Mouse (Mus musculus): ENCODE results near the gene Sltm. TPM values are rescaled to one million over a fixed set of nuclear protein-coding genes. Genes with fewer than 3 reads are reported as not detected.
"Not testable (repeated sequence)": the region's sequence is repeated elsewhere in the genome, so short reads cannot be mapped to it uniquely, and the experiment has no call there.

Gene Sltm
- polyA plus RNA-seq, 1 experiment from 2014 or later: 35.6 TPM

DNA sequence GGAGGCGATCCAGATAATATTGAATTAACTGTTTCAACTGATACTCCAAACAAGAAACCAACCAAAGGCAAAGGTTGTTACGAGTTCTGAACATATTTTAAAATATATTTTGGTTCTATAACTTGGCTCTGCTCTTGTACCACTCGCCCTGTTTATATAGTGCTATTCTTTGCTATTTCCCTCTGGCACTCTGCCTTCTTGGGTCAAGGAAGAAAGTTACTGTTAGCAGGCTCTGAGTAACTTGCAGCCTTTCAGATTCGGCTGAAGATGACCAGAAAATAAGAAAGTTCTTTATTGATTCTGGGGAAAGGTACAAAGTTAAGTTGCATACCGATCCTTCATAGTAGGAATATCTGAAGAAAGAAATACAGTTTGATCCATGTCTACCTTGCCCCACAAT, 1.4 kb downstream of the Sltm start:
- ATAC-seq (replicated peaks; ENCODE audit: extremely low read depth, insufficient read depth, low FRiP score): no peak
- Histone ChIP-seq H3K9ac (ENCODE audit: low read length) (peak overlapping the region; percentile 87), H3K9me3 (replicated peaks; ENCODE audit: control insufficient read depth, low read length) (no peaks in the 10 kb centered on the region), H3K4me3 (ENCODE audit: low read length) (peak overlapping the region; percentile 17), H3K27ac (ENCODE audit: low read length) (no peak overlapping the region), H3K27me3 (ENCODE audit: control insufficient read depth, insufficient read depth, low read length) (no peaks in the 10 kb centered on the region), H3K4me1 (ENCODE audit: control insufficient read depth, insufficient read depth, low read length) (peaks cover 12% of the 10 kb centered on the region), H3K4me2 (ENCODE audit: low read depth, low read length) (peak overlapping the region; percentile 77), H3K36me3 (ENCODE audit: control insufficient read depth, insufficient read depth) (no peaks in the 10 kb centered on the region)
- 58% methylated on average over 5 of the region's 5 CpGs for WGBS

DNA sequence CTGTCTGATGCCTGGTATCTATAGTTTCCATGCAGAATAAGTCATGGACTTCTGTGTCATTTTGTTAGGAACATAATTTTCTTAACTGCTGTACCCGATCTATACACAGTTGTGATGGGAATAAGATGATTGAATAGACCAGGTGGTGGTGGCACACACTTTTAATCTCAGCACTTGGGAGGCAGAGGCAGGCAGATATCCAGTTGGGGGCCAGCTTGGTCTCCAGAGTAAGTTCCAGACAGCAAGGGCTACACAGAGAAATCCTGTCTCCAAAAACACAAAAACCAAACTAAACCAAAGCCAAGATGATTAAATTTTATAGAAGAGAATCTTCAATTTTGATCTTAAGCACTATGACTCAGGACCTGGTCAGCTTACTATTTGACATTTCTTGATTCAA, 2.3 kb downstream of the Sltm start:
- H3K27ac ChIP-seq (ENCODE audit: low read length): no peak overlapping the region
- no peak overlapping the region for H3K4me3 ChIP-seq (ENCODE audit: low read length)
- 61% methylated on average over 1 of the region's 1 CpGs for WGBS
- no peaks in the 10 kb centered on the region for H3K27me3 ChIP-seq (ENCODE audit: control insufficient read depth, insufficient read depth, low read length)
- peaks cover 12% of the 10 kb centered on the region for H3K4me1 ChIP-seq (ENCODE audit: control insufficient read depth, insufficient read depth, low read length)
- H3K4me2 ChIP-seq (ENCODE audit: low read depth, low read length): no peak overlapping the region
- no peaks in the 10 kb centered on the region for H3K9me3 ChIP-seq (replicated peaks; ENCODE audit: control insufficient read depth, low read length)
- no peak overlapping the region for H3K9ac ChIP-seq (ENCODE audit: low read length)
- ATAC-seq (replicated peaks; ENCODE audit: extremely low read depth, insufficient read depth, low FRiP score): no peak
- H3K36me3 ChIP-seq (ENCODE audit: control insufficient read depth, insufficient read depth): no peaks in the 10 kb centered on the region

DNA sequence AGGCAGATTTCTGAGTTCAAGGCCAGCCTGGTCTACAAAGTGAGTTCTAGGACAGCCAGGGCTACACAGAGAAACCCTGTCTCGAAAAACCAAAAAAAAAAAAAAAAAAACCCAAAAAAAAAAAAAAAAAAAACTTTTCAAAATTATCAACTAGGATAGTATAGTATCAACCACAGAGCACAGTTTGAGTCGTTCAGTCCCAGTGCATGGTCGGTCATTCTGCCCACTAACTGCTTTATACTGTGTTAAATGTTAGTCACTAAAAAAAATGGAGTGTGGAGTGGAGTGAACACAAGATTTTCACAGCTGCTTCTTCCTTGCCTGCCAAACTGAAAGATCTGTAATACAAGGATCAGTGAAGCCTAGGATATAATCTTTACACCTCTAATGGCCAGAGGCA, 4.0 kb downstream of the Sltm start:
- not testable (repeated sequence) for H3K9ac ChIP-seq (ENCODE audit: low read length); H3K36me3 ChIP-seq (ENCODE audit: control insufficient read depth, insufficient read depth); H3K9me3 ChIP-seq (replicated peaks; ENCODE audit: control insufficient read depth, low read length); ATAC-seq (replicated peaks; ENCODE audit: extremely low read depth, insufficient read depth, low FRiP score); H3K27ac ChIP-seq (ENCODE audit: low read length); H3K27me3 ChIP-seq (ENCODE audit: control insufficient read depth, insufficient read depth, low read length); H3K4me2 ChIP-seq (ENCODE audit: low read depth, low read length); H3K4me3 ChIP-seq (ENCODE audit: low read length)
- H3K4me1 ChIP-seq (ENCODE audit: control insufficient read depth, insufficient read depth, low read length): peaks cover 11% of the 10 kb centered on the region
- WGBS: 80% methylated on average over 2 of the region's 3 CpGs

DNA sequence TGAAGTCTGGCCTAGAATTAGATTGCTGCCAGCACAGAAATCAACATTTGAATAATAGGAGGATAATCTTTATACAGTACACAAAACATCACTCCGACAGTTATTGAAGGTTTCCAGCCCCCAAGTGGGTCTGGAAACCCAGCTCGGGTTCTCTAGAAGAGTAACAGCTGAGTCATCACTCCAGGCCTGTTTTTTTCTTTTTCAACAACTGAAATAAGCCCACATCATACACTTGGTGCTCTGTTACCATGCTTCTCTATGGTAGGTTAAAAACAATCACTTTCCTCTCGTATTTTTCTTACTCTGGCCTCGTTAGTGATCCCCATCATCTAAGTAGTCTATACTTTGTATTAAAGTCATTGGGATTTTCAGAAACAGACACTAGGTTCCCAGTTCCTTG, 5.8 kb downstream of the Sltm start:
- Histone ChIP-seq H3K27ac (ENCODE audit: low read length) (no peak overlapping the region), H3K27me3 (ENCODE audit: control insufficient read depth, insufficient read depth, low read length) (no peaks in the 10 kb centered on the region), H3K4me3 (ENCODE audit: low read length) (no peak overlapping the region), H3K4me1 (ENCODE audit: control insufficient read depth, insufficient read depth, low read length) (peaks cover 8% of the 10 kb centered on the region), H3K9me3 (replicated peaks; ENCODE audit: control insufficient read depth, low read length) (peaks cover 9% of the 10 kb centered on the region), H3K36me3 (ENCODE audit: control insufficient read depth, insufficient read depth) (peaks cover 10% of the 10 kb centered on the region), H3K9ac (ENCODE audit: low read length) (no peak overlapping the region), H3K4me2 (ENCODE audit: low read depth, low read length) (no peak overlapping the region)
- ATAC-seq (replicated peaks; ENCODE audit: extremely low read depth, insufficient read depth, low FRiP score): no peak
- 76% methylated on average over 4 of the region's 4 CpGs for WGBS

DNA sequence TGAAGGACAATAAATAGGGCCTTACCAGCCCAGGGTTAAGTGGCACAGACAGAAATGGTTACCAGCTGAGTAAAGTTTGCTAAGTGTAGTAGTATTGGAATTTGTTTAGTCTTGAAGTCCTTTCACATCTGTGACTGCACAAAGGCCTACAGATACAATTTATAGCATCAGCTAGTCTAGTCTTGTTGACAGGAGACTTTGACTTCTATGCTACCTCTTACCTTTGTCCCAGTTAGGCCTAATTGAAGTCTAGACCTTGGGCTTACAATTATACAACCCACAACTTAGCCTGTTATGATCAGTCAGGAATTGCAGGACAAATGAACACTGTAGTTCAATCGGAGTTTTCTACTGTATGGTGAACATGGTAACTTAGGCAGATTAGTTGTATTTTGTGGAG, 9.0 kb downstream of the Sltm start:
- Histone ChIP-seq H3K36me3 (ENCODE audit: control insufficient read depth, insufficient read depth) (peaks cover 13% of the 10 kb centered on the region), H3K9me3 (replicated peaks; ENCODE audit: control insufficient read depth, low read length) (peaks cover 12% of the 10 kb centered on the region), H3K4me1 (ENCODE audit: control insufficient read depth, insufficient read depth, low read length) (peaks cover 3% of the 10 kb centered on the region; the same call in 1 of the 2 replicates), H3K4me3 (ENCODE audit: low read length) (no peak overlapping the region), H3K4me2 (ENCODE audit: low read depth, low read length) (no peak overlapping the region), H3K9ac (ENCODE audit: low read length) (no peak overlapping the region), H3K27me3 (ENCODE audit: control insufficient read depth, insufficient read depth, low read length) (no peaks in the 10 kb centered on the region), H3K27ac (ENCODE audit: low read length) (no peak overlapping the region)
- ATAC-seq (replicated peaks; ENCODE audit: extremely low read depth, insufficient read depth, low FRiP score): no peak
- WGBS: 93% methylated on average over 1 of the region's 1 CpGs

DNA sequence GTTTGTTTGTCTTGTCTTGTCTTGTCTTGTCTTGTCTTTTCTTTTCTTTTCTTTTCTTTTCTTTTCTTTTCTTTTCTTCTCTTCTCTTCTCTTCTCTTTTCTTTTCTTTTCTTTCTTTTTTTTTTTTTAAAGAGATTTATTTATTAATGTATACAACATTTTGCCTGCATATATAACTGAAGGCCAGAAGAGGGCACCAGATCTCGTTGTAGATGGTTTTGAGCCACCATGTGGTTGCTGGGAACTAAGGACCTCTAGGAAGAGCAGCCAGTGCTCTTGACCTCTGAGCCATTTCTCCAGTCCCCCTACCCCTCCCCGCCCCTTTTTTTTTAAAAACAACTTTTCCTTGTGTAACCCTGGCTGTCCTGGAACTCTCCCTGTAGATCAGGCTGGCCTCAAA, 9.7 kb downstream of the Sltm start:
- peaks cover 13% of the 10 kb centered on the region for H3K36me3 ChIP-seq (ENCODE audit: control insufficient read depth, insufficient read depth)
- H3K9ac ChIP-seq (ENCODE audit: low read length); H3K27ac ChIP-seq (ENCODE audit: low read length); ATAC-seq (replicated peaks; ENCODE audit: extremely low read depth, insufficient read depth, low FRiP score); H3K4me3 ChIP-seq (ENCODE audit: low read length); H3K4me1 ChIP-seq (ENCODE audit: control insufficient read depth, insufficient read depth, low read length); H3K4me2 ChIP-seq (ENCODE audit: low read depth, low read length); H3K27me3 ChIP-seq (ENCODE audit: control insufficient read depth, insufficient read depth, low read length): not testable (repeated sequence)
- H3K9me3 ChIP-seq (replicated peaks; ENCODE audit: control insufficient read depth, low read length): peaks cover 12% of the 10 kb centered on the region
- 100% methylated on average over 2 of the region's 2 CpGs for WGBS

DNA sequence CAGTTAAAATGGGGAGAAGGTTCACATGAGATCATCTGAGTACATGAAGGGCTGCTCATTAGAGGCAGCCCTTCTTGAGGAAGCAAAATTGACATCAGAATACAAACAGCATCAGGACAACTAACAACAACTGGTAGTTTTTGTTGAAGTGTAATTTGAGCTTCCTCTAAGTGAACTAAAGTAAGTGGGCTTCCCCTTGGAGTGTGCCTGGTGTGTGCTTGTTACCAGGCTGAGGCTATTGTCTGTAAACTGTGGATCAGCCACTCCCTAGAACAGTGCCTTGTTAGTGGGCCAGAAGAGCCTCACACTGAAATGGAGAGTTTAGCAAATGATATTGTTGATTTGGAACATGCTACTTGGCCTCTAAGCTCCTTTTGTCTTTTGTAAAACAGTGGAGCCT, 12.9 kb downstream of the Sltm start:
- Histone ChIP-seq H3K9ac (ENCODE audit: low read length) (no peak overlapping the region), H3K36me3 (ENCODE audit: control insufficient read depth, insufficient read depth) (peaks cover 15% of the 10 kb centered on the region), H3K4me2 (ENCODE audit: low read depth, low read length) (no peak overlapping the region), H3K27ac (ENCODE audit: low read length) (no peak overlapping the region), H3K9me3 (replicated peaks; ENCODE audit: control insufficient read depth, low read length) (peaks cover 12% of the 10 kb centered on the region), H3K27me3 (ENCODE audit: control insufficient read depth, insufficient read depth, low read length) (no peaks in the 10 kb centered on the region), H3K4me3 (ENCODE audit: low read length) (no peak overlapping the region), H3K4me1 (ENCODE audit: control insufficient read depth, insufficient read depth, low read length) (no peaks in the 10 kb centered on the region)
- ATAC-seq (replicated peaks; ENCODE audit: extremely low read depth, insufficient read depth, low FRiP score): no peak

DNA sequence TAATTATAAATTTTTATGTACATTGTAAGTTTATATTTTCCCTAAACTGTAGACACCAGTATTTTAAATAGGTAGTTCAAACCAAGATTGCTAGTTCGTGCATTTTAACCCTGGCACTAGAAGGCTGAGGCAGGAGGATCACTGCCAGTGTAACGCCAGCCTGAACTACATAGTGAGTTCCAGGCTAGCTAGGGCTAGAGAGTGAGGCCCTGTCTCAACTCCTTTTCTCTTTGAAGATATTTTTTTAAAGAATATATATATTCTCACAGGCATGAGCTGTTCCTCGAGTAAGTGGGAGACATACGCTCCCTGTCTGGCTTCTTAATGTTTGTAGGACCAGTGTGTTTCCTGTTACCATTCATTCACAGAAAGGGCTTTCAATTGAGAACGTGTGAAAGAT, 14.2 kb downstream of the Sltm start:
- H3K9ac ChIP-seq (ENCODE audit: low read length): no peak overlapping the region
- H3K27me3 ChIP-seq (ENCODE audit: control insufficient read depth, insufficient read depth, low read length): no peaks in the 10 kb centered on the region
- H3K4me1 ChIP-seq (ENCODE audit: control insufficient read depth, insufficient read depth, low read length): no peaks in the 10 kb centered on the region
- WGBS: 94% methylated on average over 5 of the region's 5 CpGs
- H3K4me3 ChIP-seq (ENCODE audit: low read length): no peak overlapping the region
- H3K36me3 ChIP-seq (ENCODE audit: control insufficient read depth, insufficient read depth): peaks cover 15% of the 10 kb centered on the region
- H3K4me2 ChIP-seq (ENCODE audit: low read depth, low read length): no peak overlapping the region
- peaks cover 12% of the 10 kb centered on the region for H3K9me3 ChIP-seq (replicated peaks; ENCODE audit: control insufficient read depth, low read length)
- H3K27ac ChIP-seq (ENCODE audit: low read length): no peak overlapping the region
- ATAC-seq (replicated peaks; ENCODE audit: extremely low read depth, insufficient read depth, low FRiP score): no peak

DNA sequence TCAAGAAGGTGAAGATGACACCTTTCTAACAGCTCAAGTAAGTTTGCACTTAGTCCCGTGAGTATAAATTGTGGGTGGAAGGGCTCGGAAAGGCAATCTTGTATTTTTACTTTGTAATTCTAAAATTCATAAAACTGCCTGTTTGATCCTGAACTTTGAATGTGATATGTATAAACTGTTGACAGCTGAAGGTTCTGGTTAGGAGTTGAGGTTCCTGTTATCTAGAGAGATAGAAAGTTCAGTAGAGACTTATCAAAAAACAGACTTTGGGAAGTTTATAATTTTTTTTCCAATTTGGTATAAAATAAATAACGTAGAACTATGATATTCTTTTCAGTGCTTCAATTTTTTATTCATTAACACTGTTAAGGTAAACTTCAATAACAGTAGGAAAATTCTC, 20.3 kb downstream of the Sltm start:
- no peaks in the 10 kb centered on the region for H3K9me3 ChIP-seq (replicated peaks; ENCODE audit: control insufficient read depth, low read length)
- no peaks in the 10 kb centered on the region for H3K27me3 ChIP-seq (ENCODE audit: control insufficient read depth, insufficient read depth, low read length)
- ATAC-seq (replicated peaks; ENCODE audit: extremely low read depth, insufficient read depth, low FRiP score): no peak
- H3K27ac ChIP-seq (ENCODE audit: low read length): no peak overlapping the region
- H3K4me2 ChIP-seq (ENCODE audit: low read depth, low read length): no peak overlapping the region
- no peak overlapping the region for H3K9ac ChIP-seq (ENCODE audit: low read length)
- peaks cover 8% of the 10 kb centered on the region for H3K4me1 ChIP-seq (ENCODE audit: control insufficient read depth, insufficient read depth, low read length)
- peaks cover 2% of the 10 kb centered on the region; the same call in 1 of the 2 replicates for H3K36me3 ChIP-seq (ENCODE audit: control insufficient read depth, insufficient read depth)
- WGBS: 90% methylated on average over 3 of the region's 3 CpGs
- H3K4me3 ChIP-seq (ENCODE audit: low read length): no peak overlapping the region

DNA sequence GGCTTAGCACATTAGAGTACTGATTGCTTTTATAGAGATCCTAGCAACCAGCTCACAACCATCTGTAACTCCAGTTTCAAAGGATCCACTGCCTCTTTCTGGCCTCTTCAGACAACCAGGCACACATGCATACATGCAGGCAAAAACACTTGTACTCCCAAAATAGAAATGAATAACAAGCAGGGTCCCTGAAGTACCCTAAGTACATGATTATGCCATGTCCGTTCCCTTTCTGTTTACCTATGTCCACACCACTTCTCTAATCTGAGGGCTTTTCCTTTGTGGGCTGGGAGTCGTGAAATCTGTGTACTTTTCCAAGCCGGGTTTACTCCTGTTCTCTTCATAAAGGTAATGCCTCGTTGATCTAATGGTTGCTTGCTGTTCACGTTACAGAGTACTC, 25.1 kb downstream of the Sltm start:
- Histone ChIP-seq H3K27ac (ENCODE audit: low read length) (peak overlapping the region; percentile 82), H3K27me3 (ENCODE audit: control insufficient read depth, insufficient read depth, low read length) (no peaks in the 10 kb centered on the region), H3K9ac (ENCODE audit: low read length) (no peak overlapping the region; the same call in 1 of the 2 replicates), H3K4me3 (ENCODE audit: low read length) (no peak overlapping the region), H3K4me2 (ENCODE audit: low read depth, low read length) (peak overlapping the region; percentile 42), H3K9me3 (replicated peaks; ENCODE audit: control insufficient read depth, low read length) (no peaks in the 10 kb centered on the region), H3K36me3 (ENCODE audit: control insufficient read depth, insufficient read depth) (peaks cover 2% of the 10 kb centered on the region; the same call in 1 of the 2 replicates), H3K4me1 (ENCODE audit: control insufficient read depth, insufficient read depth, low read length) (peaks cover 18% of the 10 kb centered on the region)
- ATAC-seq (replicated peaks; ENCODE audit: extremely low read depth, insufficient read depth, low FRiP score): peak; percentile 32; the same call in 1 of the 2 replicates
- WGBS: 39% methylated on average over 5 of the region's 5 CpGs
